In genomic region chr4:75300205-75300972, GRCm38 (mm10) we compare ENCODE assay signal across 13 mouse cellular contexts.
"Had no signal": no experiment of that assay in that cellular context is flagged by ENCODE, and none has a peak within 500 bp of the region (broad histone marks: within the 10 kb centered on the region; RNA-seq: fewer than 3 reads in every experiment).

No protein-coding gene starts in this region.

- ATAC-seq: liver, postnatal 0 days; midbrain, embryonic 13.5 days; midbrain, embryonic 15.5 days had no signal

- H3K9ac ChIP-seq: liver, postnatal 0 days; lung, embryonic 14.5 days; midbrain, embryonic 13.5 days; midbrain, embryonic 15.5 days; neural tube, embryonic 12.5 days had no signal

- H3K36me3 ChIP-seq: midbrain, embryonic 13.5 days; midbrain, embryonic 15.5 days; neural tube, embryonic 12.5 days had no signal

- DNase-seq: liver, postnatal 0 days; lung, embryonic 14.5 days; lung, postnatal 10 days; lung, postnatal 4 days; right cerebral cortex, postnatal 14 days; spleen, adult 18-20 months; thymus, adult 18-20 months; thymus, postnatal 14 days; thymus, postnatal 36 days had no signal

- H3K4me1 ChIP-seq: megakaryocyte, embryonic 14.5 days; midbrain, embryonic 13.5 days; midbrain, embryonic 15.5 days; neural tube, embryonic 12.5 days had no signal

- H3K9me3 ChIP-seq: megakaryocyte, embryonic 14.5 days; midbrain, embryonic 13.5 days; midbrain, embryonic 15.5 days; neural tube, embryonic 12.5 days had no signal

- H3K27me3 ChIP-seq: megakaryocyte, embryonic 14.5 days; midbrain, embryonic 13.5 days; midbrain, embryonic 15.5 days; neural tube, embryonic 12.5 days had no signal

- H3K27ac ChIP-seq: midbrain, embryonic 13.5 days; midbrain, embryonic 15.5 days; neural tube, embryonic 12.5 days had no signal

- H3K4me3 ChIP-seq: megakaryocyte, embryonic 14.5 days; midbrain, embryonic 13.5 days; midbrain, embryonic 15.5 days; neural tube, embryonic 12.5 days had no signal
